Mouse (Mus musculus): ENCODE measurements around the gene Tor1a. TPM values are rescaled to one million over a fixed set of nuclear protein-coding genes. Genes with fewer than 3 reads are reported as not detected.

Gene Tor1a
- polyA plus RNA-seq, 1 experiment = 59.2 TPM

DNA sequence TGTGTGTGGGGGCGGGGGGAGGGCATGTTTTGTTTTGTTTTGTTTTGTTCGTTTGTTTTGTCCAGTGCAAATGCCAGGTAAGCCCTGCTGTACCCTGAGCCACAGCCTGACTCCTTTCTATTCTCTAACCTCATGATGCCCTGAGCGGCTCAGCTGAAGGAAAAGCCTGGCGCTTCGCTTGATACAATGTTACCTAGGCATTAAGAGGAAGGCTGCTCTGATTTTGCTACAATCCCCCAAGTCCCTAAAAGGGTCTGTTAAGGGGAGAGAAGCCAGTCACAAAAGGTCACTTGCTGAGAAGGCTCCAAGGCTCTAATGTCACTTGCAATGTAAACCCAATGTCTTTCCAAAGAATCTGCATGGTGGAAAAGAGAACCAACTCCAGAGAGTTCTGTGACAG lies 52.4 kb downstream of the Tor1a start:
- Histone ChIP-seq H3K36me3 (ENCODE audit: control insufficient read depth, insufficient read depth) (no peaks in the 10 kb centered on the region), H3ac (ENCODE audit: control insufficient read depth, insufficient read length, low read depth) (no peak overlapping the region), H3K4me3 (ENCODE audit: insufficient read depth, poor library complexity, severe bottlenecking) (no peak overlapping the region), H3K79me3 (ENCODE audit: low read depth) (no peaks in the 10 kb centered on the region), H3K79me2 (ENCODE audit: control insufficient read depth, insufficient read depth) (no peaks in the 10 kb centered on the region), H3K27me3 (ENCODE audit: control insufficient read depth, insufficient read depth, insufficient read length) (no peaks in the 10 kb centered on the region)
- TF ChIP-seq FOSL1 (IDR thresholded peaks at IDR 0.05; ENCODE audit: insufficient read depth, low read length, poor library complexity, severe bottlenecking) (no peak), CEBPB (IDR thresholded peaks at IDR 0.05; ENCODE audit: low read depth) (no peak), USF1 (IDR thresholded peaks at IDR 0.05; ENCODE audit: low read depth) (no peak), MYOG (IDR thresholded peaks at IDR 0.05; ENCODE audit: control insufficient read depth, extremely low read depth, insufficient read length) (no peak), CTCF (IDR thresholded peaks at IDR 0.05; ENCODE audit: control insufficient read depth, insufficient read depth, insufficient read length) (no peak), MAX (IDR thresholded peaks at IDR 0.05) (no peak), MYOD1 (IDR thresholded peaks at IDR 0.05; ENCODE audit: control insufficient read depth, insufficient read length, low read depth) (no peak)

DNA sequence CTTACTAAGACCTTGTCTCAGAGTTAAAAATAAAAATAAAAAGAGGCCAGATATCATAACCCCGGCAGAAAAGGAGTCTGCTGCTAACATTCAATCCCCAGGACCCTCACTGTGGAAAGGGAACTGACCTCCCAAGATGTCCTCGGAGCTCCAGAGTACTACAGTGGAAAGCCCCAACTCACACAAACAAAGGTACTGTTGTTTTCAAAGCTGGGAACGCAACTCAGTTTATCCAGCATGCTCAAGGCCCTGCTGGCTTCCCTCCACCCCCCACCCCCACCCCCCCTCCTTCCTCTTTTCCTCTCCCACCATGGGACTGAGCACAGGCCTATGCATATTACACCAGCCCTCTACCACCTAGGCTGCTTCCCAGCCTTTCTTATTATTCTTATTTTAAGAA lies 52.9 kb downstream of the Tor1a start:
- no peak overlapping the region for H3ac ChIP-seq (ENCODE audit: control insufficient read depth, insufficient read length, low read depth)
- TF ChIP-seq CEBPB (IDR thresholded peaks at IDR 0.05; ENCODE audit: low read depth) (no peak), USF1 (IDR thresholded peaks at IDR 0.05; ENCODE audit: low read depth) (no peak), CTCF (IDR thresholded peaks at IDR 0.05; ENCODE audit: control insufficient read depth, insufficient read depth, insufficient read length) (no peak), MYOG (IDR thresholded peaks at IDR 0.05; ENCODE audit: control insufficient read depth, extremely low read depth, insufficient read length) (no peak), FOSL1 (IDR thresholded peaks at IDR 0.05; ENCODE audit: insufficient read depth, low read length, poor library complexity, severe bottlenecking) (no peak), MYOD1 (IDR thresholded peaks at IDR 0.05; ENCODE audit: control insufficient read depth, insufficient read length, low read depth) (no peak), MAX (IDR thresholded peaks at IDR 0.05) (no peak)
- no peak overlapping the region for H3K4me3 ChIP-seq (ENCODE audit: insufficient read depth, poor library complexity, severe bottlenecking)
- H3K36me3 ChIP-seq (ENCODE audit: control insufficient read depth, insufficient read depth) = no peaks in the 10 kb centered on the region
- H3K79me2 ChIP-seq (ENCODE audit: control insufficient read depth, insufficient read depth) = no peaks in the 10 kb centered on the region
- no peaks in the 10 kb centered on the region for H3K27me3 ChIP-seq (ENCODE audit: control insufficient read depth, insufficient read depth, insufficient read length)
- H3K79me3 ChIP-seq (ENCODE audit: low read depth) = no peaks in the 10 kb centered on the region

DNA sequence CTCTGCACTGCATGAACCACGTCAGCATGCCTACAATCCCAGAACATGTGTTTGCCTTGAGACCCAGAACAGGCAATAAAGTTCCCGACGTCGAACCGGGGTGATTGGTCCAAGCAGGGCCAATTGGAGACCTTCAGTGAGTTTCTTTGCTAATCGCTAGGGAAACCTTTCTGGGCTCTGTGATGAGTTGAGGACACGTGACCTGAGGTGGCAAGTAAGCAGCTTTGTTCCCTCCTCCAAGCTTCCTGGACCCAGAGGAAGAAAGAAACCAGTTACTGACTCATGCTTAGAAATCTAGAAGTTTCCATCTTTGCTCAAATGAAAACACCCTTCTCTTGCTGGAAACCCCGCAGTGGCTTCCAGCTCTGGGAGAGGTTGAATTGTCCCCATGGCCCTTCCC lies 54.7 kb downstream of the Tor1a start:
- H3K4me3 ChIP-seq (ENCODE audit: insufficient read depth, poor library complexity, severe bottlenecking) = no peak overlapping the region
- no peaks in the 10 kb centered on the region for H3K27me3 ChIP-seq (ENCODE audit: control insufficient read depth, insufficient read depth, insufficient read length)
- no peaks in the 10 kb centered on the region for H3K79me3 ChIP-seq (ENCODE audit: low read depth)
- H3K79me2 ChIP-seq (ENCODE audit: control insufficient read depth, insufficient read depth) = no peaks in the 10 kb centered on the region
- no peaks in the 10 kb centered on the region for H3K36me3 ChIP-seq (ENCODE audit: control insufficient read depth, insufficient read depth)
- no peak overlapping the region for H3ac ChIP-seq (ENCODE audit: control insufficient read depth, insufficient read length, low read depth)
- TF ChIP-seq FOSL1 (IDR thresholded peaks at IDR 0.05; ENCODE audit: insufficient read depth, low read length, poor library complexity, severe bottlenecking) (no peak), MYOD1 (IDR thresholded peaks at IDR 0.05; ENCODE audit: control insufficient read depth, insufficient read length, low read depth) (no peak), CTCF (IDR thresholded peaks at IDR 0.05; ENCODE audit: control insufficient read depth, insufficient read depth, insufficient read length) (no peak), USF1 (IDR thresholded peaks at IDR 0.05; ENCODE audit: low read depth) (peak; percentile 51), MYOG (IDR thresholded peaks at IDR 0.05; ENCODE audit: control insufficient read depth, extremely low read depth, insufficient read length) (no peak), MAX (IDR thresholded peaks at IDR 0.05) (no peak), CEBPB (IDR thresholded peaks at IDR 0.05; ENCODE audit: low read depth) (no peak)

DNA sequence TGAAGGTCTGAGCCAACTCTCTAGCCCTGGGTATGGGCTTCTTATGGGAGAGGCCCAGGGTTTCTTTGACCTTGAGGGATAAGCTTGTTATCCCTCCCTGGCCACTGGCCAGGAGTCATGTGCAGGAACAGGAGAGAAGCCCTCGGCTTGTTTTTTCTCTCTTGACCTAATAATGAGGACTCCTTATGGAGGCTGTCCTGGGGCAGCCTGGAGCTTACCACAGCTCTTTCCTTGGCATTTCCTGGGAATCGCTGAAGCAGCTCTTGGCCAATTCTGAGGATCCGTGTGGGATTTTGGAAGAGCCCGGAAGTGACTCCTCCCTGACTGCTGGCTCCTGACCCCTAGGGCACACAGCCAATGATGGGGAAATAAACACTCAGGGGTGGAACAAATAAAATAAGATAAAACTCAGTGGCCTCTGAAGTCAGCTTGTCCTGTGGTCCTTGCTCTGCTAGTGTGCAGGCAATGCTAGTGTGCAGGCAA lies 55.4 kb downstream of the Tor1a start:
- no peak overlapping the region for H3K4me3 ChIP-seq (ENCODE audit: insufficient read depth, poor library complexity, severe bottlenecking)
- no peaks in the 10 kb centered on the region for H3K36me3 ChIP-seq (ENCODE audit: control insufficient read depth, insufficient read depth)
- no peak overlapping the region for H3ac ChIP-seq (ENCODE audit: control insufficient read depth, insufficient read length, low read depth)
- H3K27me3 ChIP-seq (ENCODE audit: control insufficient read depth, insufficient read depth, insufficient read length) = no peaks in the 10 kb centered on the region
- H3K79me2 ChIP-seq (ENCODE audit: control insufficient read depth, insufficient read depth) = no peaks in the 10 kb centered on the region
- H3K79me3 ChIP-seq (ENCODE audit: low read depth) = no peaks in the 10 kb centered on the region
- TF ChIP-seq CEBPB (IDR thresholded peaks at IDR 0.05; ENCODE audit: low read depth) (no peak), CTCF (IDR thresholded peaks at IDR 0.05; ENCODE audit: control insufficient read depth, insufficient read depth, insufficient read length) (no peak), MYOG (IDR thresholded peaks at IDR 0.05; ENCODE audit: control insufficient read depth, extremely low read depth, insufficient read length) (no peak), MAX (IDR thresholded peaks at IDR 0.05) (no peak), USF1 (IDR thresholded peaks at IDR 0.05; ENCODE audit: low read depth) (no peak), FOSL1 (IDR thresholded peaks at IDR 0.05; ENCODE audit: insufficient read depth, low read length, poor library complexity, severe bottlenecking) (no peak), MYOD1 (IDR thresholded peaks at IDR 0.05; ENCODE audit: control insufficient read depth, insufficient read length, low read depth) (no peak)

Other genes with a start within 250 kb of the Tor1a start
- gene 1700001O22Rik, start 164.3 kb downstream of the Tor1a start, polyA plus RNA-seq (2012; fragmentation: generic; extraction: Trizol) = 0.18 TPM
- 64.7 TPM for gene Ntmt1, start 160.1 kb downstream of the Tor1a start, polyA plus RNA-seq (2012; fragmentation: generic; extraction: Trizol)
- gene Asb6, start 137.6 kb downstream of the Tor1a start, polyA plus RNA-seq (2012; fragmentation: generic; extraction: Trizol) = 69.2 TPM
- gene Prrx2, start 133.0 kb downstream of the Tor1a start, polyA plus RNA-seq (2012; fragmentation: generic; extraction: Trizol) = 191 TPM
- 0.70 TPM for gene Ptges, start 38.1 kb downstream of the Tor1a start, polyA plus RNA-seq (2012; fragmentation: generic; extraction: Trizol)
- gene Tor1b, start 15.0 kb downstream of the Tor1a start, polyA plus RNA-seq (2012; fragmentation: generic; extraction: Trizol) = 30.5 TPM
- 36.9 TPM for gene BC005624, start 14.3 kb upstream of the Tor1a start, polyA plus RNA-seq (2012; fragmentation: generic; extraction: Trizol)
- gene Usp20, start 14.3 kb upstream of the Tor1a start, polyA plus RNA-seq (2012; fragmentation: generic; extraction: Trizol) = 26.4 TPM
- 13.5 TPM for gene Fnbp1, start 174.1 kb upstream of the Tor1a start, polyA plus RNA-seq (2012; fragmentation: generic; extraction: Trizol)
- 28.7 TPM for gene Gpr107, start 184.4 kb upstream of the Tor1a start, polyA plus RNA-seq (2012; fragmentation: generic; extraction: Trizol)